Mouse (Mus musculus) T-cell, adult 66 days (primary cell): ENCODE results near the gene Csdc2. TPM values are rescaled to one million over a fixed set of nuclear protein-coding genes. Genes with fewer than 3 reads are reported as not detected.

ENCODE experiments used
- total RNA-seq, 2 experiments: library from RNA; stranded (reverse); gene quantifications; 3 replicates in 1 of 2; 4 replicates in 1 of 2; pipeline ENCODE4 v1.2.4; 2023

Gene Csdc2
- total RNA-seq = not detected

DNA sequence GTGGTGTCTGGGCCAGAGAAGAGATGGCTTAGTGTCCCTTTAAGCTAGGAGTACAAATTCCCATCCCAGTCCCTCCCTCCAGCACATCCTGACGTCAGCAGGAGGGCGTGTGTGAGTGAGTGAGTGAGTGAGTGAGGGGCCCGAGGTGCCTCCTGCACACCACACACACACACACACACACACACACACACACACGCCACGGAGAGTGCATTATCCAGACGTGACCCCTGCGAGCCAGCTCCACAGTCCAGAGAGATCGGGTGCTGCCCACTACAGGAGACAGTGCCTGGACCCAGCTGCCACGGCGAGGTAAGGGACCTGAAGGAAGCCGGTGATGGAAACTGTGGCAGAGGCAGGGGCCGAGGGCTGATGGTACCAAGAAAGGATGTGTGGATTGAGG lies at the start of gene Csdc2:
Csdc2 (plus strand) TSS at position 81 of the 400 bp plus-strand sequence.

DNA sequence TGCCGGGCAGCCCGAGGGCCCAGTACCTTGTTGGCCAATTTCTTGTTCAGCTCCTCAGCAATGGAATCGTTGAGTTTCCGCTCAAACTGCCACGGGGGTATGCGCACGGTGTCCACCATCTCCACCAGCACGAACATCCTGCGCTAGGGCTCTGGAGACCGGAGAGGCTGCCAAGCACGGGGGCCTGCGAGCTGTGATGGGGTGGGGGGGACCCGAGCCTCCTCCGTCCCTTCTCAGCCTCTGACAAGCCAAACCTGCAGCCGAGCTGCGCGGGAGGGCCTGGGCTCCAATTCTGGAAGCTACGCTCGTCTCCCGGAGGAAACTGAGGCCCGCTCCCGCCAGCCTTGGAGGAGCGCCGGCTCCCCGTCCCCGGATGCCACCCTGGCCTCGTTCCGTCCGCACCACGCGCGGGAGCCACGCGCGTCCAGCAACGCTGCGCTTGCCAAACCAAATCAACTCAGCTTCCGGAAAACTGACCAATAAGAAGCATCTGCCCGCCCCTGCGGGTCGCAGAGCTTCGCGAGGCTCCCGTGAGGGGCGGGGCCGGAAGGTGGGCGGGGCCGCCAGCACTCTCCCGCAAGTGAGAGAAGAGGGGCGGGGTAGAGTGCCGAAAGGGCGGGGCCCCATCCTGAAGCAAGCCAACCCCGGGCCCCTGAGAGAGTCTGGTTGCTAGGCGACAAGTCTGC lies 10.7 kb upstream of the Csdc2 start, which contains the start of gene Polr3h:
Polr3h (minus strand) TSS at position 481 of the 686 bp plus-strand sequence.

DNA sequence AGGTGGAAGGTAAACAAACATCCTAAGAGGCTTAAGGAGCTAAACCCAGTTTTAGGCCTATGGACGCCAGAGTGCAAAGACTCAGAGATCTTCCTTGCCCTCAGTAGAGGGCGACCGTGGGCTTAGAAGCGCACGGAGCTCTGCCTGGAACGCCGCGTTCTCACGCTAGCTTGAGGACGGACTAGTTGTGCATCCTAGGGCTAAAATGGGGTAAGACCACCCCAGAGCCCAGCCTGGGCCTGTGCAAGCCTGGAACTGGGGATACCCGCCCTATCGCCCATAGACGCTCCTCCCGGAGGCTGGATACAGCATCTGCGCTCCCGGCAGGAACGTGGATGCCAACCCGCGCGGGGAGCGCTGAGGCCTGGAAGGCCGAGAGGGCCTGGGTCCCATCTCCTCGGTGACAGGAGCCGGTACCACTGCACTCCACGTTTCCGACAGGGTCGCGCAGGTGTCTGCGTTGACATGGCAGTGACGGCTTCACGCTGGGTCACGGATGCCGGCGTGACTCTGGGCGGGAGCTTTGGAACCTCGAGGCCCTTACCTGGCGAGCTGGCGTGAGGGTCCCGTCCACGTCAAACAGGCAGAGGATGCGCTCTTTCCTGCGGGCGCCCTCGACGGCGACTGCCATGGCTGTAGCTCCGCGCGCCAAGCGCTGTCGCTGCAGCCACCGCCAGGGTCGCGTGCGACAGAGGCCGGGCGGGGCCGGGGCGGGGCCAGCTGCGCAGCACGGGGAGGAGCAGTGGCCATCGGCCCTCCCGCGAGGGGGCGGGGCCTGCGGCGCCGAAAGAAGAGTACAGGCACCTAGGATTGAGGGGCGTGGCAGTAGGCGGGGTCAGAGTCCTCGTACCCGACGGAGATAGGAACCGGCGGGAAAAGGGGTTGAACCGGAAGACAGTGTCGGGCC lies 23.9 kb downstream of the Csdc2 start, which contains the start of gene Pmm1:
Pmm1 (minus strand) TSS at position 760 of the 907 bp plus-strand sequence.

DNA sequence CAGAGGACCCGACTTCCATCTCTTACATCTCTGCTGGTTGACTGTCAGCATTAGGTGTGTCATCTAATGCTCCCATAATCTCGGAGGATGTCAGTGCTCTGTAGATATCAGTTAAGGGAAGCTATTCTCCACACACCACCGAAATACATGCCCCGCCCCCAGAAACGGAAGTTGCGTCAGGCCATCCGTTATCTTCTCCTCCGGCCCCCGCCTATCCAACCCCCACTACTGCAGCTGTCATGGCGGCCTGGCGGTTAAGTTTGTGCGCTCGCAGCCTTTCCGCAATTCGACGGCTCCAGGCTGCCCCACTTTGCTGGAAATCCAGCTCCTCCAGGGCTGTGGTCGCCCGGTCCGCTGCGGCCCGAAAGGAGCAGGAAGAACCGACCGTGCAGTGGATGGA lies 43.8 kb downstream of the Csdc2 start, which contains the start of gene 1700029P11Rik:
1700029P11Rik (plus strand) TSS at position 220 of the 400 bp plus-strand sequence.

DNA sequence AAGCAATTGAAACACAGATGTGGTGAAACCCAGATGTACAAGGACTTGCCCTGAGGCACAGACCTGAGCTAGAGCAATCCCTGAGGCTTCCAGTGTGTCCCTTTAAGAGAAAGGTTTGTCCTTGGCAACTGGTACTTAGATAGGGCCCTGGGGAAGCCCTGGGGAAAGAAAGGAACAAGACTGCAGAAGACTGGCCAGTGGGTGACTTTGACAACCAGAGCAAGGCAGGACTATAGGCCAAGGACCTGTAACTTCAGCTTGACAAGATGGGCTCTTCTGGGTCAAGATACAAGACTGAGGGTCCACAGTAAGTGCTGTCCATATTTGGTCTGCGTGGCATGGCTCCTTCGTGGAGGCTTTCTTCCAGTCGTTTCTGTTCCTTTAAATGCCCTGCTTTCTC lies 51.1 kb downstream of the Csdc2 start, which contains the start of gene Xrcc6:
Xrcc6 (plus strand) TSS at position 190 of the 400 bp plus-strand sequence.

Other genes with a start within 250 kb of the Csdc2 start
- gene Chadl, start 239.5 kb upstream of the Csdc2 start, total RNA-seq = under 1 TPM; 0.61 to 0.83 TPM
- 10 to 100 TPM; 23.9 to 25.4 TPM for gene Zc3h7b, start 191.7 kb upstream of the Csdc2 start, total RNA-seq
- gene Rangap1, start 191.2 kb upstream of the Csdc2 start, total RNA-seq = 100 to 1,000 TPM in 1 of 2 experiments, 10 to 100 TPM in 1; 86.2 to 102 TPM
- 10 to 100 TPM; 23.9 to 30.2 TPM for gene Tef, start 134.3 kb upstream of the Csdc2 start, total RNA-seq
- 10 to 100 TPM; 69.8 to 93.5 TPM for gene Tob2, start 78.0 kb upstream of the Csdc2 start, total RNA-seq
- 10 to 100 TPM; 49.6 to 67.5 TPM for gene Phf5a, start 64.8 kb upstream of the Csdc2 start, total RNA-seq
- 100 to 1,000 TPM; 142 to 155 TPM for gene Aco2, start 64.5 kb upstream of the Csdc2 start, total RNA-seq
- 10 to 100 TPM; 13.7 to 14.7 TPM for gene Polr3h, start 10.5 kb upstream of the Csdc2 start, total RNA-seq
- 10 to 100 TPM; 24.9 to 30.5 TPM for gene Pmm1, start 24.2 kb downstream of the Csdc2 start, total RNA-seq
- gene 1700029P11Rik, start 43.8 kb downstream of the Csdc2 start, total RNA-seq = not detected
- gene Xrcc6, start 51.1 kb downstream of the Csdc2 start, total RNA-seq = 10 to 100 TPM; 29.9 to 30.8 TPM
- 10 to 100 TPM; 24.7 to 25.5 TPM for gene Desi1, start 97.1 kb downstream of the Csdc2 start, total RNA-seq
- 100 to 1,000 TPM; 106 to 113 TPM for gene Snu13, start 110.8 kb downstream of the Csdc2 start, total RNA-seq
- gene 4930407I10Rik, start 122.4 kb downstream of the Csdc2 start, total RNA-seq = not detected
- not detected for gene Mei1, start 133.2 kb downstream of the Csdc2 start, total RNA-seq
- 10 to 100 TPM; 33.9 to 38.6 TPM for gene Ccdc134, start 191.2 kb downstream of the Csdc2 start, total RNA-seq
- 100 to 1,000 TPM; 179 to 196 TPM for gene Srebf2, start 210.4 kb downstream of the Csdc2 start, total RNA-seq